Mouse (Mus musculus): Measurements from ENCODE around the gene Adipoq. TPM values are rescaled to one million over a fixed set of nuclear protein-coding genes. Genes with fewer than 3 reads are reported as not detected.

Gene Adipoq
- total RNA-seq, 2 experiments from 2014 or later, result 14.8 to 64.6 TPM

Small RNAs within 50 kb of the gene (microRNA-seq; reads per million reads assigned to microRNA genes)
- 0 to 0.27 reads per million in 2 experiments for gene Gm49346

Other genes with a start within 250 kb of the Adipoq start
- 1 to 10 TPM in 1 of 2 experiments, under 1 TPM in 1; 0.37 to 2.3 TPM for gene Fetub, start 228.2 kb upstream of the Adipoq start, total RNA-seq (2021)
- not detected for gene Hrg, start 195.5 kb upstream of the Adipoq start, total RNA-seq (2021)
- under 1 TPM in 1 of 2 experiments, not detected in 1; 0.41 TPM for gene Kng2, start 117.1 kb upstream of the Adipoq start, total RNA-seq (2021)
- gene Kng1, start 88.7 kb upstream of the Adipoq start, total RNA-seq (2021), result not detected
- 100 to 1,000 TPM; 420 to 448 TPM for gene Eif4a2, start 39.1 kb upstream of the Adipoq start, total RNA-seq (2021)
- gene Rfc4, start 18.8 kb upstream of the Adipoq start, total RNA-seq (2021), result 10 to 100 TPM in 1 of 2 experiments, 1 to 10 TPM in 1; 8.3 to 10.1 TPM
- 1 to 10 TPM; 7.2 to 9.7 TPM for gene St6gal1, start 78.2 kb downstream of the Adipoq start, total RNA-seq (2021)